Mouse (Mus musculus): Measurements from ENCODE around the gene Tubd1. TPM values are rescaled to one million over a fixed set of nuclear protein-coding genes. Genes with fewer than 3 reads are reported as not detected.

Tubd1 gene
- polyA plus RNA-seq, 1 experiment: 0.37 TPM

DNA sequence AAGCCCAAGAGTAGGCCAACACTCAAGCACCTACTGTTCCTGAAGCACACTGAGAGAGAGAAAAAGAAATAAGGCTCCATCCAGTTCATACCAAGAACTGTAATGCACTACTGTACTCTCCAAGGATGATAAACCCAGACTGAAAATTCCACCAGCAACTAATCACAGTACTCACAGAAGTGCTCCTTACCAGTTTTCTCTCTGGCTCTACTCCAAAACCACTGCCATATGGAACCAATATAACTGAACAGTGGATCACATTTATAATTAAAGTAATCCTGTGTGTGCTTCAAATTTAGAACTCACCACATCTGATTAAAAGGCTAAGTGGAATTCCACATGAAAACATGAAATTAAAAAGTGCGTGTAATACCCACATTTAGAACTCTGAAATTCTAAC lies 1.9 kb upstream of the Tubd1 start:
- TF ChIP-seq GATA1 (IDR thresholded peaks at IDR 0.05; ENCODE audit: low read length): no peak

DNA sequence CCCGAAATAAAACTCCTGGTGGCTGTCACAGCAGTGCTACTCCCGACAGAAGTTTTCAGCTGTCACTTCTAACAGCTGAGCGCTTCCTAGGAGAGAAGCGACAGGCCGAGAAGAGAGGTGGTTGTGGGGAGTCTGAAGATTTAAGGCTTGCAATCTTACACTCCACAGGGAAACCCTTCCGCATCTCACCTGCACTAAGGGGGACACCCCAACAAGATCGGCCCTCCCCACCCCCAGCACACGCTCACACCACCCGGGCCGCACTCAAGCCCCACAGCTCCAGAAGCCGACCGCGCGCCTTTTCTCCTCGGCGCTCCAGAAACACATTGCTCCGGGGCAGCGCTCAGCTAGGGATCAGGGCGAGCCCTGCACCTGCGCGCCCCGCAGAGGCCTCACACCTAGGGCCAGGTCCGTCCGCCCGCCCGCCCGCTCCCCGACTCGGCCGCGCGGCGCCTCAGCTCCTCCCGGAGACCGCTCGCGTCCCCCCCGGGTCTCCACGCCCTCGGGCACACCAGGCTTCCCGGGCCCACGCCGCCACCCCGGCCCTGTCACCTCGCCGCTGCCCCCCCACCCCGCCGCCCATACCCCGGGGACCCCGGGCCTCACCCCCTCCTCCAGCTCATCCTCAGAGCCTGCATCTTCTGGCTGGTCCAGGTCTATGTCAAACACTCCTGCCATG lies 692 bp upstream of the Tubd1 start:
- TF ChIP-seq GATA1 (IDR thresholded peaks at IDR 0.05; ENCODE audit: low read length): no peak

- no peak for TF ChIP-seq GATA1 (IDR thresholded peaks at IDR 0.05; ENCODE audit: low read length)
Measured at GRCm38 (mm10) chr11:86545556-86545955, 765 bp downstream of the Tubd1 start.

GRCm38 (mm10) chr11:86547412-86547811 lies 2.6 kb downstream of the Tubd1 start:
- no peak for TF ChIP-seq GATA1 (IDR thresholded peaks at IDR 0.05; ENCODE audit: low read length)

GRCm38 (mm10) chr11:86553525-86553924 lies 8.7 kb downstream of the Tubd1 start:
- TF ChIP-seq GATA1 (IDR thresholded peaks at IDR 0.05; ENCODE audit: low read length): no peak

- no peak for TF ChIP-seq GATA1 (IDR thresholded peaks at IDR 0.05; ENCODE audit: low read length)
Measured at GRCm38 (mm10) chr11:86558258-86558657, 13.5 kb downstream of the Tubd1 start.

DNA sequence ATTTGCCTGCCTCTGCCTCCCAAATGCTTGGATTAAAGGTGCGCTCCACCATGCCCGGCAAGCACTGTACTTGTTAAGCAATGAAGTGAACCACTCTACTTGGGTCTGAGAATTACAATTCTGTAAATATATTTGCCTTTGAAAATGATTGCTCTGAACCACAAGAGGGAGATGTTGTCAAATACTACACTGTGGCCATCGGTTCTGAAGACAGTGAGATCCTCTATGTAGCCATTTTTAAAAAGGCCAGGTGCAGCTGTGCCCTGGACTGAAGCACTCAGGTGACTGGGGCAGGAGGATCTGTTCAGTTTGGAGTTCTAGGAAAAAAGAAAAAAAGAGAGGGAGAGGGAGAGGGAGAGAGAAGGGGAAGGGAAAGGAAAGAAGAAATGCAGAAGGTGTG lies 23.6 kb downstream of the Tubd1 start:
- no peak for TF ChIP-seq GATA1 (IDR thresholded peaks at IDR 0.05; ENCODE audit: low read length)

GRCm38 (mm10) chr11:86570261-86570746 lies 25.5 kb downstream of the Tubd1 start:
- no peak for TF ChIP-seq GATA1 (IDR thresholded peaks at IDR 0.05; ENCODE audit: low read length)

DNA sequence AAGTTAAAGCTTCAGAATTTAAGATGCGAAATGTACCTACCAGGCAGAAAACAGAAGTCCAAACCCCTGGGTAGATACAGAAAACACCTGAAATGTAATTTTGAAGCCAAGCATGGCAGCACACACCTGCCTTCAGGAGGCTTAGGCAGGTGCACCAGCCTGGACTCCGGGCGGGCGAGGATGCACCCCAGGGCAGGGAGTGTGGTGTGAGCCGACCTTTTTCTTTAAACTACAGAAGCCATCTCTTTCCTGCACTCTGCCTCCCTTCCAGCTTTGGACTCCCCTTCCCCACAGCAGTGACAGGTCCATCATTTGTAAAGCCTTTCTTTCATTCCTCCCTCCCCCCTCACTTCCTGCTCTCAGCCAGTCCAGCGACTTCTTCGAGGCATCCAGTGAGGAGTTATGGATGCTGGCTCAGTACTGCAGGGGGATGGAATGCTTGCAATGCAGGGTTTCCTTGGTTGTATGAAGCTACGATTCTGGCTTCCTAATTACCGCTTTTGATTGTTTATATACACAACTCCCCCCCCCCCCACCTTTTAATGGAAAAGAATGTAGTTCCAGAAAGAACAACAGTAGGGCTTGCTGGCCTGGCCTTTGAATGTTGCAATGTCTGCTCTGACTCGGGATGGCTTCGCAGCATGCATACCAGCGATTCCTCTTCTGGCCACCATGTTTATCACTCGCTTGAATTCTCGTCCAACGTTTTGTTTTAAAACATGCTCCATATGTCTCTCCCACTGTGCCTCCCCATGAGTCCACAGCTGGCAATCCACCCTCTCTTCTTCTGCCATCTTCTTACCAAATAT lies 26.5 kb downstream of the Tubd1 start:
- TF ChIP-seq GATA1 (IDR thresholded peaks at IDR 0.05; ENCODE audit: low read length): no peak

DNA sequence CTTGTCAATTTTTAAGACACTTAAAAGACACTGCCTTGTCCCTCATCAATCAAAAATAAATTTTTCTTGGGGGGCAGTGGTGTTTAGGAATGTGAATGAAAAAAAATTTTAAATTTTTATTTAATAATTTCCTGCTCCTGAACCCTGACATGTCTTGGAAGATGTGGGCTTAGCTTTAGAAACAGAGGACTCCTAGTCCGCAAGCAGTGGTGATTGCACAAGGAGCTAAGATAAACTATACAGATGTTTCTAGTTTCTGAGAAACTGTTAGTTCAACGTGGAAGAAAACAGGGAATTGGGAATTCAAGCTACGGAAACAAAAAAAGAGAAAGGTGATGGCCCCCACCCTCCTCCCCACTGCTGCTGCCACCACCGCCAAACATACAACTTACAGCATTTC lies 27.1 kb downstream of the Tubd1 start:
- no peak for TF ChIP-seq GATA1 (IDR thresholded peaks at IDR 0.05; ENCODE audit: low read length)

DNA sequence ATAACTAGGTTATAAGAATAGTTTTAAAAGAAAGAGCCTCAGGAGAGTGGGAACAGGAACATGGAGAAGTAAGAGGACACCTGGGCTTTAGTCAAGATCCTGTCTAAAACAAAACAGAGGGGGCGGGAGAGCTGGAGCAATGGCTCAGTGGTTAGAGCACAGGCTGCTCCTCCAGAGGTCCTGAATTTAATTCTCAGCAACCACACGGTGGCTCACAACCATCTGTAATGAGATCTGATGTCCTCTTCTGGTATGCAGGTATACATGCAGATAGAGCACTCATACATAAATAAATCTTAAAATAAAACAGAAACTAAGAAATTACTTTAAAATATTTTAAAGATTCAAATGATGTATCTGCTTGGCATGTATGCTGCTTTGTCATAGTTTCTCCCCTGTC lies 27.8 kb downstream of the Tubd1 start:
- TF ChIP-seq GATA1 (IDR thresholded peaks at IDR 0.05; ENCODE audit: low read length): no peak

- no peak for TF ChIP-seq GATA1 (IDR thresholded peaks at IDR 0.05; ENCODE audit: low read length)
Measured at GRCm38 (mm10) chr11:86573646-86574231, 28.9 kb downstream of the Tubd1 start.

DNA sequence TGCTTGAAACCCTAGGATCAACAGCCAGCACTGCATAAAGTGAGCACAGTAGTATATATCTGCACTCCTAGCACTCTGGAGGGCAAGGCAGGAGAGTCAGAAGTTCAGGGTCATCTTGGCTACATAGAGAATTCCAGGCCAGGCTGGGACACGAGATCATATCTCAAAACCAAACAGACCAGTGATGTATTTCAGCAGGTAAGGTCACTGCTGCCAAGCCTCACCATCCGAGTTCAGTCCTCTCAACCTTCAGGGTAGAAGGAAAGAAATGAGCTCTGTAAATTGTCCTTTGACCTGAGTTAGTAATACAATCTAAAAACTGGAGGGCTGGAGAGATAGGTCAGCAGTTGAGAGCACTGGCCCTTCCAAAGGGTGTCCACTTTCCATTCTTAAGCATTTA lies 29.6 kb downstream of the Tubd1 start:
- no peak for TF ChIP-seq GATA1 (IDR thresholded peaks at IDR 0.05; ENCODE audit: low read length)

- no peak for TF ChIP-seq GATA1 (IDR thresholded peaks at IDR 0.05; ENCODE audit: low read length)
Measured at GRCm38 (mm10) chr11:86575632-86576378, 31.0 kb downstream of the Tubd1 start.

- no peak for TF ChIP-seq GATA1 (IDR thresholded peaks at IDR 0.05; ENCODE audit: low read length)
Measured at GRCm38 (mm10) chr11:86577231-86577630, 32.4 kb downstream of the Tubd1 start.
